Comparison of ENCODE assay signal across 8 mouse cellular contexts in genomic region chr16:44173155-44173941, GRCm38 (mm10). TPM values are rescaled to one million over a fixed set of nuclear protein-coding genes. Genes with fewer than 3 reads are reported as not detected.
DNase-seq lines count a peak whose midpoint lies in the region; ATAC-seq and TF ChIP-seq lines count a peak whose summit lies in the region.

Gene Usf3, plus strand, starts transcription at chr16:44173246.

- WGBS in cerebellum, adult 2 months: under 1% methylated on average over 56 of the region's 77 CpGs
- WGBS in hindbrain, embryonic 11.5 days: 1% methylated on average over 30 of the region's 77 CpGs
- whole genome bisulfite sequencing in lung, postnatal 0 days: under 1% methylated on average over 42 of the region's 77 CpGs

- H3K4me2 ChIP-seq in hindbrain, embryonic 11.5 days (replicated peaks; ENCODE audit: low read depth, low read length): peak within 1 kb of the TSS; percentile 60
- H3K4me2 ChIP-seq in lung, postnatal 0 days (replicated peaks; ENCODE audit: low read depth, low read length): peak within 1 kb of the TSS; percentile 72

- TF ChIP-seq CTCF in cerebellum, adult 2 months (IDR thresholded peaks at IDR 0.05; ENCODE audit: borderline replicate concordance, insufficient read depth, low read depth, low read length): no peak
- TF ChIP-seq CTCF in lung, postnatal 0 days (IDR thresholded peaks at IDR 0.05): no peak

- no peaks in the 10 kb centered on the region for H3K9me3 ChIP-seq in hindbrain, embryonic 11.5 days (ENCODE audit: control insufficient read depth, low read length)
- H3K9me3 ChIP-seq in lung, postnatal 0 days (ENCODE audit: low read length): no peaks in the 10 kb centered on the region

- peak within 1 kb of the TSS; percentile 93 for H3K9ac ChIP-seq in hindbrain, embryonic 11.5 days (ENCODE audit: low read depth, low read length)
- peak within 1 kb of the TSS; percentile 79 for H3K9ac ChIP-seq in lung, postnatal 0 days (replicated peaks; ENCODE audit: low read depth)

- TF ChIP-seq EP300 in lung, postnatal 0 days (IDR thresholded peaks at IDR 0.05): no peak

- no peak for TF ChIP-seq POLR2A in cerebellum, adult 2 months (IDR thresholded peaks at IDR 0.05; ENCODE audit: borderline replicate concordance, insufficient read depth, low read length)

- peaks cover 5% of the 10 kb centered on the region; the same call in 1 of the 2 replicates for H3K4me1 ChIP-seq in cerebellum, adult 2 months (ENCODE audit: control insufficient read depth, insufficient read depth, low read length)
- no peaks in the 10 kb centered on the region for H3K4me1 ChIP-seq in hindbrain, embryonic 11.5 days (replicated peaks; ENCODE audit: control insufficient read depth, insufficient read depth, low read length)
- peaks cover 12% of the 10 kb centered on the region for H3K4me1 ChIP-seq in lung, postnatal 0 days (ENCODE audit: insufficient read depth, low read depth, low read length)

- DNase-seq in NIH3T3 (ENCODE audit: low read depth): peak; percentile 46
- peak; percentile 63 to 69 for DNase-seq in cerebellum, adult 2 months
- peak; percentile 26 to 40 for DNase-seq in frontal cortex, postnatal 14 days (ENCODE audit: low spot score in 2 of 2)
- peak; percentile 52 for DNase-seq in hindbrain, embryonic 11.5 days (ENCODE audit: low spot score)
- peak; percentile 41 to 51 for DNase-seq in layer of hippocampus, postnatal 14 days (ENCODE audit: low spot score in 2 of 2)
- DNase-seq in lung, postnatal 0 days (ENCODE audit: low spot score): peak; percentile 55
- peak; percentile 42 for DNase-seq in ovary, postnatal 14 days (ENCODE audit: low spot score)
- peak; percentile 70 to 81 for DNase-seq in thymus, postnatal 36 days

- H3K36me3 ChIP-seq in hindbrain, embryonic 11.5 days (ENCODE audit: control insufficient read depth, insufficient read depth, low read length): no peaks in the 10 kb centered on the region
- H3K36me3 ChIP-seq in lung, postnatal 0 days (ENCODE audit: insufficient read depth, low read length): no peaks in the 10 kb centered on the region

- ATAC-seq in hindbrain, embryonic 11.5 days (ENCODE audit: low FRiP score): peak; percentile 84
- ATAC-seq in lung, postnatal 0 days: peak; percentile 58

- peak within 1 kb of the TSS; percentile 87 for H3K27ac ChIP-seq in cerebellum, adult 2 months (ENCODE audit: insufficient read depth, low read length)
- peak within 1 kb of the TSS; percentile 86 for H3K27ac ChIP-seq in hindbrain, embryonic 11.5 days (ENCODE audit: low read depth, low read length)
- peak within 1 kb of the TSS; percentile 97 for H3K27ac ChIP-seq in lung, postnatal 0 days (ENCODE audit: low read length)

- peak within 1 kb of the TSS; percentile 90 for H3K4me3 ChIP-seq in cerebellum, adult 2 months (replicated peaks; ENCODE audit: insufficient read depth, low read depth, low read length)
- H3K4me3 ChIP-seq in hindbrain, embryonic 11.5 days (ENCODE audit: low read depth, low read length): peak within 1 kb of the TSS; percentile 94
- H3K4me3 ChIP-seq in lung, postnatal 0 days (ENCODE audit: low read depth, low read length): peak within 1 kb of the TSS; percentile 96

- no peaks in the 10 kb centered on the region for H3K27me3 ChIP-seq in cerebellum, adult 2 months (ENCODE audit: control insufficient read depth, insufficient read depth, low read length)
- no peaks in the 10 kb centered on the region for H3K27me3 ChIP-seq in hindbrain, embryonic 11.5 days (ENCODE audit: control insufficient read depth, insufficient read depth, low read length)
- no peaks in the 10 kb centered on the region for H3K27me3 ChIP-seq in lung, postnatal 0 days (replicated peaks; ENCODE audit: insufficient read depth, low read length)

RNA-seq across cellular contexts. Expression of gene Usf3, which starts in this region (rescaled TPM):
- polyA plus RNA-seq in cerebellum, adult 2 months (2012; rRNA removed): 14.2 and 15.3 TPM in 2 replicates
- 4.7 and 6.6 TPM in 2 replicates for polyA plus RNA-seq in hindbrain, embryonic 11.5 days (2014; fragmentation: Nextera tagmentation; extraction: Ambion mirVana)
- total RNA-seq in layer of hippocampus, postnatal 14 days (2021): 10 to 100 TPM; 39.4 to 42.0 TPM
- polyA plus RNA-seq in lung, postnatal 0 days (2015; fragmentation: Nextera tagmentation; extraction: Ambion mirVana): 2.4 and 2.5 TPM in 2 replicates

Comparison
In these comparisons a context has a peak if more than half of its experiments do, and no peak if none do; other contexts are left out.
1. Peak in every context shown above with its lines: DNase-seq, ATAC-seq, H3K4me3 ChIP-seq and H3K27ac ChIP-seq.